Mouse (Mus musculus): ENCODE measurements around the gene Lemd2. TPM values are rescaled to one million over a fixed set of nuclear protein-coding genes. Genes with fewer than 3 reads are reported as not detected.

Gene Lemd2
- polyA plus RNA-seq, 1 experiment from 2014 or later = 18.8 TPM

DNA sequence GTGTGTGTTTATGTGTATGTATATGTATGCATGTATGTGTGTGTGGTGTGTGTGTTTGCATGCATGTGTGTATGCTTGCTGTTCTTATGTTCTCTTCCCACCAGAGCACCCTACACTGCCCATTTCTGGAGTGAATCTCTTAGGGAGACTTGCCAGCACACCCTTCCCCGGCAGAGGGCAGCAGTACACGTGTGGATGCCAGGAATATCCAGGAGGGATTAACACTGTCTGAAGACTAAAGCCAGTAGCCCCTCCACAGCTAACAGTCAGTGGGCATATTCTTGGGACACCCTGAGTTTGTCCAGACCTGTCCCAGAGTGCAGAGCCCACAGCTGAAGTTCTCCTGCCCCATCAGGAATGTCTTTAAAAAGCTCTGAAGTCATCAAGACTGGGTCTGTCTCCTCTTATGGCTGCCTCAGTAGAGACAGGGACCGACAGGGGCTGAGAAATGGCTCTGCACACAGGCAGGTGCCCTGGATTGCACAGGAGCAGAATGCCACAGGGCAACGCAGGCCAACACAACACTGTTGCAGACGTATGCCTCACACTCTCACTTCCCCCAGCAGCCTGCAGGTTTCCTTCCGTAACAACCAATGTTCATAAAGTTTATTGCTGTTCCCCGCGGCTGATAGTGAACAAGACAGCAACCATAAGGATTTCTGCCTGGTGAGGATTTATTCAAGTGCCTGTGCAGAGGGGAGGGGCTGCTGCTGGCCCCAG, 39.1 kb downstream of the Lemd2 start:
- 68% methylated on average over 8 of the region's 8 CpGs for WGBS
- H3K4me3 ChIP-seq = no peak overlapping the region
- H3K9me3 ChIP-seq = no peaks in the 10 kb centered on the region
- peak; percentile 53 for DNase-seq (ENCODE audit: low spot score)
- peaks cover 21% of the 10 kb centered on the region for H3K4me1 ChIP-seq
- H3K27ac ChIP-seq (replicated peaks) = no peak overlapping the region
- H3K27me3 ChIP-seq (replicated peaks; ENCODE audit: low read depth, poor library complexity, severe bottlenecking) = no peaks in the 10 kb centered on the region; the same call in 1 of the 2 replicates
- H3K36me3 ChIP-seq (replicated peaks) = no peaks in the 10 kb centered on the region

DNA sequence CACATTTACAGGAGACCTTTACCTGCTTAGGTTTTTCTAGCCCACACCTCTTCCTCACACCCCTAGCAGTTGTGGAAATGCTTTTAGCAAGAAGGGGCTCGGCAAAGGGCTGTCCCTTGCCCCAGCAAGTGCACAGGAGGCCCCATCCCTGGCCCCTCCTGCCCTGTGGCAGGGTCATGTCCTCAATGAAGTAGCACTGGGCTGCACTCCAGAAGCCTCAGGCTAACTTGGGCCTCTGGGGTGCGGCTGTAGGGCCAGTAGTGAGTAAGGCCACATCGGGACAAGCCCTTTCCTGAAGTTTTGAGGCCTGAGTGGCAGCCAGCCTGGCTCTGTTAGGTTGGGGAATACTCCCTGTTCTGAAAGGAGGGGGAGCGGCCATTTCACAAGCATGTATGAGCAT, 43.4 kb downstream of the Lemd2 start:
- H3K27ac ChIP-seq (replicated peaks) = no peak overlapping the region
- no peak overlapping the region for H3K4me3 ChIP-seq
- no peaks in the 10 kb centered on the region for H3K9me3 ChIP-seq
- peaks cover 3% of the 10 kb centered on the region; the same call in 1 of the 2 replicates for H3K27me3 ChIP-seq (replicated peaks; ENCODE audit: low read depth, poor library complexity, severe bottlenecking)
- 66% methylated on average over 4 of the region's 4 CpGs for WGBS
- no peak for DNase-seq (ENCODE audit: low spot score)
- H3K4me1 ChIP-seq = peaks cover 11% of the 10 kb centered on the region
- H3K36me3 ChIP-seq (replicated peaks) = no peaks in the 10 kb centered on the region

DNA sequence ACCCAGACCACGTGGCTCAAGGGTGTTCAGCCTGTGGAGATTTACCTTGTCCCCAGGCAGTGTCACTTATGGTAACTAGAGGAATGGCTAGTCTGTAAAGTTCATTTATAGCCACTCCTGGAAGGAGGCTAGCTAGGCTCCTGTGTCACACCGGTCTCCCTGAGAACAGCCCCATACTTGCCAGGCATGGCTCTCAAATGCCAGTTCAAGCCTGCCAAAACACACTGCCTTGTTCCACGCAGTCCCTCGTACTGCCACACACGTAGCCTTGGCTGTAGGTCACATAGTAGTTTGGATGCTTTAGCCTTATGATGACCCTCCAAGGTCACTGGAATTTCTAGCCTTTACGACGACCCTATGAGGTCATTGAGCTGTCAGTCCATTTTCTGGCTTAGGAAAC, 45.1 kb downstream of the Lemd2 start:
- peaks cover 9% of the 10 kb centered on the region; the same call in 1 of the 2 replicates for H3K27me3 ChIP-seq (replicated peaks; ENCODE audit: low read depth, poor library complexity, severe bottlenecking)
- no peak for DNase-seq (ENCODE audit: low spot score)
- 67% methylated on average over 7 of the region's 7 CpGs for WGBS
- no peaks in the 10 kb centered on the region for H3K9me3 ChIP-seq
- no peak overlapping the region for H3K27ac ChIP-seq (replicated peaks)
- no peaks in the 10 kb centered on the region for H3K36me3 ChIP-seq (replicated peaks)
- peaks cover 26% of the 10 kb centered on the region for H3K4me1 ChIP-seq
- no peak overlapping the region for H3K4me3 ChIP-seq

DNA sequence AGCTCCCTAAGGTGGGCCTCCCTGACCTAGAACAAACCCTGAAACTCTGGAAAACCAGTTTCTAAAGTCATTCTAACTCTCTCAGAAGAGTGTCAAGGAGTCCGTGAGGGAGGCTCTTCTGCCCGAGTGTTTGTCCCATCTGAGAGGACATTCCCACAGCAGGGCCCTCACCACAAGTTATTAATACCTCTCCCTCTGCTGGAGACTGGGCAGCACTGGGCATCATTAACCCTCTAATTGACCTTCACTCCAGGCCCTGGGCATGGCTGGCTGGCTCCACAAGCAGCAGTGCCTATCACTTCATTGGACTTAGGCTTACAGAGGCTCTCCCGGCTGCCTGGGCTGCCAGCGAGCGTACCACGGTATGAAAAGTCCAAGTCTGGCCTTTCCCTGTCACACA, 45.8 kb downstream of the Lemd2 start:
- 86% methylated on average over 6 of the region's 6 CpGs for WGBS
- no peak overlapping the region for H3K4me3 ChIP-seq
- H3K27me3 ChIP-seq (replicated peaks; ENCODE audit: low read depth, poor library complexity, severe bottlenecking) = peaks cover 9% of the 10 kb centered on the region; the same call in 1 of the 2 replicates
- H3K9me3 ChIP-seq = no peaks in the 10 kb centered on the region
- H3K36me3 ChIP-seq (replicated peaks) = no peaks in the 10 kb centered on the region
- peaks cover 33% of the 10 kb centered on the region for H3K4me1 ChIP-seq
- H3K27ac ChIP-seq (replicated peaks) = no peak overlapping the region
- no peak for DNase-seq (ENCODE audit: low spot score)

DNA sequence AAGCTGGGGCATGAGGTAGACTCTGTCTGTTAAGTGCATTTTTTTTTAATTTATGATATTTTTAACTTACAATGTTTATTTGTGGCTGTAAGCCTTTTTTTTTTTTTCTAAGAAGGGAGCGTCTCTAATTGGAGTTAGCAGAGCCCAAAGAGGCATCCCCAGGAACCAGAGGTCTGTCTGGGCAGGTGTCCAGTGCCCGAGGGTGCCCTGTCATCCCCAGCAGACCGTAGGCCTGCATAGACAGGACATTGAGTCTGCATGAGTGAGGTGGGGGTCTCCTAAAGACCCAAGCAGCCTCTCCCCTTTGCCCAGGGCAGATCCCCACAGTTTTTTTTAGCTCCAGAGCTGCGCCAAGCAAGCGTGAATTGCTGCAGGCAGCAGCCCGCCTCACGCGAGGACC, 48.5 kb downstream of the Lemd2 start:
- Histone ChIP-seq H3K4me1 (peaks cover 47% of the 10 kb centered on the region), H3K9me3 (no peaks in the 10 kb centered on the region), H3K27me3 (replicated peaks; ENCODE audit: low read depth, poor library complexity, severe bottlenecking) (0 out of 2 replicates have a peak, but pooled peaks cover 9% of the 10 kb centered on the region), H3K36me3 (replicated peaks) (no peaks in the 10 kb centered on the region), H3K27ac (replicated peaks) (no peak overlapping the region), H3K4me3 (no peak overlapping the region)
- no peak for DNase-seq (ENCODE audit: low spot score)
- WGBS = 82% methylated on average over 8 of the region's 8 CpGs

DNA sequence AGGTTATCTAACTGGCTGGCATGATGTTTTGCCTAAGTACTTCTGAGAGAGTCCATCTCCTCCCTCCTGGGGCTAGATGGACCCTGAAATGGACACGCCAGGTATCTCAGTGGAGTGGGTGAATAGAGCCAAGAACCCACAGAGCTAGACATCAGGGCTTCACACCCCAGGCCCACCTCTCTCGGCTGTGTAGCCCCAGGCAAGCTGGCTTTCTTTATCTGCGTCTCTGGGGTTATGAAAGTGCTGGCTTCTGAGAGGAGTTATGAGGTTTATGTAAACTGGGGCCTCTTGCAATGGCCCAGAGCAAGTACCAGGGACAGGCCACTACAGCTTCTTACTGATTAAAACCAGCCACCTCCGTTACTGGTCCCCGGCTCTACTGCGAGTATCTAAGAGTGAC, 49.4 kb downstream of the Lemd2 start:
- H3K27ac ChIP-seq (replicated peaks) = no peak overlapping the region; the same call in 1 of the 2 replicates
- H3K4me1 ChIP-seq = peaks cover 51% of the 10 kb centered on the region
- WGBS = 73% methylated on average over 6 of the region's 6 CpGs

DNA sequence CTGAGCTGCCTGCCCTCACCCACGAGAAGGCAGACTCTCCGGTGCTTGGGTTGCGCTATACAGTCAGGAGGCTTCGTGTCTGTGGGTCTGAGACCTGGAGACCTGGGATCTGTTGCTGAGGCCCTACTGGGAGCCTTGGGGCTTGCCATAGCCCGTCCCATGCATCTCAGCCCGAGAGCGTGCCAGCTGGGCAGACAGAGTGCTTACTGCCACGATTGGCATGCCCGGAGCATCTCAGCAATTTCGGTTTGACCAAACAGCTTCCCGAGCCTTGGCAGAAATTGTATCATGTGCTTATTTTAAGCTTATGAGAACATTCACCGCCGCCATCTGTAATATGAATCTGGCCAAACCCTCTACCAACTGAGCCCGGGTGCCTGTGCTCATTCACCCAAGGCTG, 50.0 kb downstream of the Lemd2 start:
- no peak overlapping the region for H3K4me3 ChIP-seq
- no peaks in the 10 kb centered on the region for H3K36me3 ChIP-seq (replicated peaks)
- no peaks in the 10 kb centered on the region for H3K9me3 ChIP-seq
- H3K27me3 ChIP-seq (replicated peaks; ENCODE audit: low read depth, poor library complexity, severe bottlenecking) = 0 out of 2 replicates have a peak, but pooled peaks cover 9% of the 10 kb centered on the region
- H3K27ac ChIP-seq (replicated peaks) = peak overlapping the region; percentile 60; the same call in 1 of the 2 replicates
- DNase-seq (ENCODE audit: low spot score) = no peak
- 93% methylated on average over 14 of the region's 14 CpGs for WGBS
- H3K4me1 ChIP-seq = peaks cover 53% of the 10 kb centered on the region

More for the DNA sequence above, 49.4 kb downstream of the Lemd2 start:
- Histone ChIP-seq H3K9me3 (no peaks in the 10 kb centered on the region), H3K27me3 (replicated peaks; ENCODE audit: low read depth, poor library complexity, severe bottlenecking) (0 out of 2 replicates have a peak, but pooled peaks cover 9% of the 10 kb centered on the region), H3K36me3 (replicated peaks) (no peaks in the 10 kb centered on the region), H3K4me3 (no peak overlapping the region)
- no peak for DNase-seq (ENCODE audit: low spot score)

DNA sequence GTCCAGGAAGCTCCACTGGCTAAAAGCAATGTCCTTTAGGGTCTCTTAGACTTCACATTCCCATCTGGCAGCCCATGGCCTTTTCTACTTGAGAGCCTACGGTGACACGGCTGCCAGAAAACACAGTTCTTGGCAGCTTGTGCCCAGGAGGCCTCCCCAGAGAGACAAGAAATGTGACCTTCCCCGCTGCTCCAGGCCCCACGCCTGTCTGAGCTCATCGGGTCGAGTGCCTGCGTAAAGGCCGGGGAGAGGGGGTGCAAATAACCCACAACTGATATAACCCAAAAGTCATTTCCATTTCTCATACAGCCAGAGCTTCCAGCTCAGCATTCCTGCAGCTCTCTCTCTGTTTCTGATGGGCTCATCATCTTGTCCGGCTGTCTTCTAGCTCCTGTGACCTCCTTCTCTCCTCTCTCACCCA, 50.5 kb downstream of the Lemd2 start:
- Histone ChIP-seq H3K36me3 (replicated peaks) (no peaks in the 10 kb centered on the region), H3K27ac (replicated peaks) (peak overlapping the region; percentile 60), H3K27me3 (replicated peaks; ENCODE audit: low read depth, poor library complexity, severe bottlenecking) (0 out of 2 replicates have a peak, but pooled peaks cover 9% of the 10 kb centered on the region), H3K9me3 (no peaks in the 10 kb centered on the region), H3K4me1 (peaks cover 58% of the 10 kb centered on the region), H3K4me3 (no peak overlapping the region)
- WGBS = 61% methylated on average over 9 of the region's 9 CpGs
- no peak for DNase-seq (ENCODE audit: low spot score)

DNA sequence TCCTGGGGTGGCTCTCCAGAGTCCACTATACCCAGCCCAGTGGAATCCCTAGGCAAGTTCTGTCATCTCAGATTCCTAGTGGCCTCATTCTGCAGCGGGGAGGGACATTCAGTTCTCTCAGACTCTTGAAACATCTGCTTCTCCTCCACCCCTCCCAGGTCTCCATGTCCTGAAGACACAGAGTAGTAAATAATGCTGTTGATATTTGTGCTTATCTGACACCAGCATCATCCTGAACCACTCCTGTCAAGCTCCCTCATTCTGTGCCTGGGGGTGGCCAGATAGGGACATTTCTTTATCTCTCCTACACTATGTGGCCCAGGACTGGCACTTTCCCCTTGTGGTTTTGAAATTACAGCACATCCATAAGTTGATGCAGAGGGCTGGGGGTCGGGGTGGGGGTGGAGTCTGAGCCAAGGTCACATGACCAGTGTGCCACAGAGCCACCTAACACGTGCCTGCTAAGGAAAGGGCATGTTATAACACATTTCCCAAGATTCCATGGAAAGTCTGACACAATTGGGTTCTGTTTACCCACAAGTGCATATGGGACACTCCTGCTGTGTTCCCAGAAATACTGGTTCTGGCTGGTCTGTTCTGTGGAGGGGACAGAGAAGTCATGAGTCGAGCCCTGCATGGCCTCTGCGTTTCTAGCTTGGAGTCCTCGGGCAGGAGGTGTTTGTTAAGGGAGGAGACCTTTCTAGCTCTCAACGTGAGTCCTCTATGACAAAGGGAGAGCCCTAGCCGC, 51.1 kb downstream of the Lemd2 start:
- H3K9me3 ChIP-seq = no peaks in the 10 kb centered on the region
- 60% methylated on average over 8 of the region's 8 CpGs for WGBS
- H3K27ac ChIP-seq (replicated peaks) = peak overlapping the region; percentile 60
- no peaks in the 10 kb centered on the region for H3K36me3 ChIP-seq (replicated peaks)
- 0 out of 2 replicates have a peak, but pooled peaks cover 9% of the 10 kb centered on the region for H3K27me3 ChIP-seq (replicated peaks; ENCODE audit: low read depth, poor library complexity, severe bottlenecking)
- no peak overlapping the region for H3K4me3 ChIP-seq
- H3K4me1 ChIP-seq = peaks cover 64% of the 10 kb centered on the region
- DNase-seq (ENCODE audit: low spot score) = no peak

DNA sequence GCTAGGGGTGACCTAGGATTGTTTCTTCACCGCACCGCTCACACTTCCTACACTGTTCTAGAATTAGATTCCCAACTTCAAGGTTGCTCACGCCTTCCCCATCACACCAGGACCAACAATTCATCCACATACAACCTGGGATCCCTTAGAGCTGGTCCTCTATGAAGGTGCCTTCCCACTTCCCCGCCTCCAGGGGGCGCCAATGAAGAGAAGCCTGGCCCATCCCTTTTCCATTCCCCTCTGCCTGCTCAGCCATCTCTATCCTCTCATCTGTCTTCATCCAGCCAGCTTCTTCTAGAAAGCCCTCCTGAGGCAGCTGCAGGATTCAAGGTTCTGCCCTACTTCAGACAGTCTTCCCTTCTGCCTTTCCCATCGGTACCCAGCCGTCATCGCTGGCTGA, 52.9 kb downstream of the Lemd2 start:
- WGBS = 70% methylated on average over 8 of the region's 8 CpGs
- H3K4me1 ChIP-seq = peaks cover 70% of the 10 kb centered on the region
- peak; percentile 49 for DNase-seq (ENCODE audit: low spot score)

DNA sequence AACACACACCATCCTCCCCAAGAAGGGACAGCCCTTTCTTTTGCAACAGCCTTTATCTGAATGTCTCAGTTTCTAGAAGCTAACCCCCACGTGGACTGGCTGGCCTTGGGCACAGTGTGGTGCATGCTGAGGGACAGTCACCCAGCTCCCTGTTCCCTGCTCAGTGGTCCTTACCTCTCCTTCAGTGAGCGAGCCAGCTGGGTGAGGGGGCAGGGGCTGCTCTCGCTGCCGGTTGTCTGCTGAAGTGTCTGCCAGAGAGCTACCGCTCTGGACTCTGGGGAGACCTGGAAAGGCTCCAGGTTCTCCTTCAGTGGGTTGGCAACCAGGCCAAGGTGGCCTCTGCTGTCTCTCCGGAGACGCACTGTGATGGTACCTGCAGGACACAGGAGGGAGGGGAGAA, 53.4 kb downstream of the Lemd2 start:
- H3K27ac ChIP-seq (replicated peaks) = peak overlapping the region; percentile 32; the same call in 1 of the 2 replicates
- 80% methylated on average over 7 of the region's 7 CpGs for WGBS
- H3K9me3 ChIP-seq = no peaks in the 10 kb centered on the region
- H3K27me3 ChIP-seq (replicated peaks; ENCODE audit: low read depth, poor library complexity, severe bottlenecking) = 0 out of 2 replicates have a peak, but pooled peaks cover 6% of the 10 kb centered on the region
- DNase-seq (ENCODE audit: low spot score) = no peak
- peaks cover 70% of the 10 kb centered on the region for H3K4me1 ChIP-seq
- no peak overlapping the region for H3K4me3 ChIP-seq
- H3K36me3 ChIP-seq (replicated peaks) = no peaks in the 10 kb centered on the region

More for the DNA sequence above, 52.9 kb downstream of the Lemd2 start:
- no peaks in the 10 kb centered on the region for H3K36me3 ChIP-seq (replicated peaks)
- no peaks in the 10 kb centered on the region for H3K9me3 ChIP-seq
- H3K27me3 ChIP-seq (replicated peaks; ENCODE audit: low read depth, poor library complexity, severe bottlenecking) = 0 out of 2 replicates have a peak, but pooled peaks cover 6% of the 10 kb centered on the region
- H3K4me3 ChIP-seq = no peak overlapping the region
- H3K27ac ChIP-seq (replicated peaks) = no peak overlapping the region

DNA sequence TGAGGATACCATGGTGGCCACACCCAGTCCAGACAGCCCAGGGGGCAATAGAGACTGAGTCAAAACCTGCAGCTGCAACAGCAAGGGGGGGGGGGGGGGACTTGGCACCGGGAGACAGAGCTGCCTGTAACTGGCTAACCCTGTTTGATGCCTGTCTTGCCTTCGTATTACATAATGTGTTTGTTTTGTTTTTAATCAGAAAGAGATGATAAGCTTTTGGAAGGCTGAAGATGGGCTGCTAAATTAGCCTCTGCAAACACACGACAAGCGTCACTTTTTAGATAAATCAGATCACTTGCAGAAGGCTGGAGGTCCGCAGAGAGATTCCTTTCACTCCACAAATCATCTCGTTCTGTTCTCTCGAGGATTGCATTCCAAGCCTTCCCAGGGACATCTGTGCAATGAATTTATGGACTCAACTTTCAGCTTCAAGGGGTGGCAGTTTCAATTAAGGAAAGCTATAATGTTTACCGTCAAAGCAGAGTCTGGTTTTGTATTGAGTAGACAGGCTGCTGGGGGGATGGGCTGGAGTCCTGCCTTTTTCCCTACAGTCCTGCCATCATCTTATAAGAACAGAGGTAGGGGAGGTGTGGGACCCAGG, 57.8 kb downstream of the Lemd2 start:
- Histone ChIP-seq H3K4me1 (peaks cover 54% of the 10 kb centered on the region), H3K27ac (replicated peaks) (no peak overlapping the region), H3K9me3 (no peaks in the 10 kb centered on the region), H3K4me3 (no peak overlapping the region), H3K36me3 (replicated peaks) (no peaks in the 10 kb centered on the region), H3K27me3 (replicated peaks; ENCODE audit: low read depth, poor library complexity, severe bottlenecking) (peaks cover 17% of the 10 kb centered on the region; the same call in 1 of the 2 replicates)
- 36% methylated on average over 8 of the region's 8 CpGs for WGBS
- no peak for DNase-seq (ENCODE audit: low spot score)
